Mouse (Mus musculus) right cerebral cortex, postnatal 10 days (tissue): ENCODE results near the gene Map3k5.

Source experiments
- DNase-seq, 2 experiments: peaks; one replicate each; pipeline ENCODE4 v3.0.0; 2021; ENCODE audit warnings: low spot score in 2 of 2

Gene Map3k5

DNA sequence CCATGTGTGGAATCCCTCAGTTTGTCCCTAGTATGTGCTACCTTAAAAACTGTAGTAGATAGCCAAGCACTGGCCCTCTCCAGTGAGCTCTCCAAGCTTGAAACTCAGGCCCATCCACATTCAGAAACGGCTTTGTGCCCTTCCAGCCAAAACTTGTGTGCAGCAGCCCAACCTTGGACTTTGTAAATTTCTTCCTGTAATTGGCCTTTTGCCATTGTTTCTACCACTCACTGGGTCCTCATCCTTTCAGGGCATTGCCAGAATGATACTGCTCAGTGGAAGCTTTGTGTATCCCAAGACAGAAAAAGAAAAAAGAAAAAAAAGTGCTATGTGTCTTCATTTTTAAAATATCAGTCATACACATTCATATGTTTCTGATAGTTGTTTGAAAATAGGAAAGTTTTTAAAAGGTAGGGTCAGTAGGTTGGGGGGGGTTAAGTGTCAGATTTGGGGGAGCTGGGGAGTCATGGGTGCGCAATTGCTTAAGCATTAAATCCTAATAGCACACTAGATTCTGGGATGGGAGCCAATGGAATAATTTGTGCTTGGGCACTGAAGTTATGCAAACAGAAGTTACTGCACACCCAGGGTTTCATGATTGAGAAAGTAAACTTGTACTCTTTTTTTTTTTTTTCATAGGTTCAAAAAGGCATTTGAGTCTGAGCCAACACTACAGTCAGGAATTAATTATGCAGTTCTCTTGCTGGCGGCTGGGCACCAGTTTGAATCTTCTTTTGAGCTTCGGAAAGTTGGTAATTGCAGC is 111.6 kb downstream of the Map3k5 start:
- no peak for DNase-seq

DNA sequence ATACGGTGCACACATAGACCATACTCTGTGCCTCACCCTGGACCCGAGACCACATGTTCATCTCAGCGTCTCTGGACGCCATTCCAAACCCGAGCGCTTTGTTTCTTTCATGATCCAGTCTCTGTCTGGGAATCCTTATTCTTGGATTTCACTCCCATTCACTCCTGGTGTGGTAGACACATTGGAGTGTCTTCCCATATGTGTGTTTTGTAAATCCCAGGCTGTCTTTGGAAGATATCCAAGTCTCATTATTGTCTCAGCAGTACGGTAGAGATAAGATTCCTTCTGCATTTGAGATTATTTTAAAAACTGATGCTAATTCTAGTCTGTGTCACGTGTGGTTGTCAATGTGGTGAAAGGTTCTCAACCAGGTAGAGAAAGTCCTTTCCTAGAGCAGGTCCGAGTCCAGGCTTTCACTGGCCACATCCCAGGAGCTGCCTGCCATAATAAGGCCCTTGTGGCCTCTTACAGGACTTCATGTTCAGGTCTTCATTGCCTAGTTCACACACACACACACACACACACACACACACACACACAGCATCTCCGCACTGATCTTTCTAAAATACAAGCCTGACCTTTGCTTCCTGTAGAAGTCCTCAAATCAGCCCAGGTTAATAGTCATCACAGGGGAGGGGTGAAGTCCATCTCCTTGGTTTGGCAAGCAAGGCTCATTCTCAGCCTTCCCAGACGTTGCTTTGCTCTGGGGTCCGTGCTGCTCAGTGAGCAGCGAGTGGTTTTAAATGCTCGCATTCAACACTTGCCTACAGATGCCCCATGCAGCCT is 122.8 kb downstream of the Map3k5 start:
- no peak for DNase-seq

DNA sequence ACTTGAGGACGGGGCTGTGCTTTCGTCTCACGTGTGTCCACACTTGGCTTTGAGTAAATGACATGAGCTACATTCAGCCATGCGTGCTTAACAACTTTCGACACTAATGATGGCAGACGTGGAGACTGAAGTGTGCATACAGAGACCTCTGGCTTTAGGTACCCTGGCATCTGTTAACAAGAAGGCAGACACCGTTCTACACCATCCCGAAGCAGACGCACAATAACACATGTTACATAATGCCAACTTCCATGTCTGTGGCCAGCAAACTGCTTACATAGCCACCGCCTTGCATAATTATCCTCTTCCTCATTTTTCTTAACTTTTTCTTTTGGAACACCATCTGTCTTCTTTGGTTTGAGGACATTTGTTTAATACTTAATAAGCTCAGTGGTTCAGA is 123.8 kb downstream of the Map3k5 start:
- no peak for DNase-seq

DNA sequence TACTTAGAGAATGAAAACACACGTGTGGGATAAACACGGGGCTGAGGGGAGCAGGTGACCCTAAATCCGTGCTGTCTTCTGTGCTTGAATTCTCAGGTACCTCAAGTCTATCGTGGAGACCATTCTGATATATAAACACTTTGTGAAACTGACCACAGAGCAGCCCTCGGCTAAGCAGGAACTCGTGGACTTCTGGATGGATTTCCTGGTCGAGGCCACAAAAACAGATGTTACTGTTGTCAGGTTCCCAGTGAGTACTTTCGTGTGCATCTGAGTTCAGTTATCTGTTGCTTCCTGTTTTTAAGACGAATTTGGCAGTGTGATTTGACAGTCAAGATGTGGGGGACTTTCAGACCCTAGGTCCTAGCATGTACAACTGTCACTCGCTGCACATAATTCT is 124.6 kb downstream of the Map3k5 start:
- DNase-seq: no peak

DNA sequence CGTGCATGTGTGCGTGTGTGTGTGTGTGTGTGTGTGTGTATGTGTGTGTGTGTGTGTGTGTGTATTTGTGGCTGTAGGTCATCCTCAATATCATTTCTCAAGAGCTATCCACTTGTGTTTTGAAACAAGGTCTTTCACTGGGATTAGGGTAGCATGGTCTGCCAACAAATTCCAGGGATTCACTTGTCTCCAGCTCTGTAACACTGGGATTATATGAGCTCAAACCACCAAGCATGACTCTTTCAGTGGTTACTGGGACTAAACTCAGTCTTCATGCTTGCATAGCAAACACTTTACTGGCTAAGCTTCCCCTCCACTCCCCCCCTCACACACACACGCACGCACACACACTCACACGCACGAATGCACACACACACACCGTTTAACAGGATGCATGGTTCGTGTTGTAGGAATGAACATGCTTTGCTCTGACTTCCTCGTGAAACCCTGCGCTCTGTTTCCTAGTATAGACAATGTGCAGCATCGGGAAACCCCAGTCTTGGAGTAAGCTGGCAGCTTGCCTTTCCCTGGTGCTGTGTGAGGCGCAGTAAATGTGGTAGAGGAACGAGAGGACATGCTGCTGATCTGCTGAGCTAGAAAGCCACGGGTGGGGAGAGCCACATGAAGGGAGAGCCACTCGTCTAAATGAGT is 126.2 kb downstream of the Map3k5 start:
- peak; percentile 78 to 79 for DNase-seq

DNA sequence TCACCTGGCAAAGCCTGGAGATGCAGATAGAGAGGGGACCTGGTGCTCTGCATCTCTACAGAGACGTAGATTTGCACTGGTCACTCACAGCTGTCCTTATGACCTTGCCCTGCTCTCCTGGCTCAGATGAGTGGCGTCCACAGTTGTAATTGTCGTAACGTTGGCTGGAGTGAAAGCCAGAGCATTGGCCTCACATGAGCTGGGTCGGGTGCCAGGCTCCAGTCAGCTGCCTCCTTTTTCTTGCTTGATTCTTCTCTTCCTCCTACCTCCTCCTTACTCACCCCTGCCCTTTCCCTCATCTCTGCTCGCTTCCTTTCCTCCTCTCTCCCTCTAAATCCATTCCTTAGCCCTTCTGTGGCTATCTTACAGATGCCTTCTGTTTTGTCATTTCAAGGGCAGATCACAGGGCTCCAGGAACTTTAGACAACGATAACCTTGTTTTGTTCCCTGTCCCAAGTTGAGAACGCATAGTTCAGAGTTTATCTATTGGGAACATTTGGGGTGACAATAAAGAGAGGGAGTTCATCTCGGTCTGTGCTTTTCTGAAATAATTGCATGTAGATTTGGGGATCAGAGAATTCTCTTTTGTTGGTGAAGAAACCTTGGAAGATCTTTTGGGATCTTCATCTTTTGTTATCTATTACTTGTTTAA is 130.4 kb downstream of the Map3k5 start:
- no peak for DNase-seq

DNA sequence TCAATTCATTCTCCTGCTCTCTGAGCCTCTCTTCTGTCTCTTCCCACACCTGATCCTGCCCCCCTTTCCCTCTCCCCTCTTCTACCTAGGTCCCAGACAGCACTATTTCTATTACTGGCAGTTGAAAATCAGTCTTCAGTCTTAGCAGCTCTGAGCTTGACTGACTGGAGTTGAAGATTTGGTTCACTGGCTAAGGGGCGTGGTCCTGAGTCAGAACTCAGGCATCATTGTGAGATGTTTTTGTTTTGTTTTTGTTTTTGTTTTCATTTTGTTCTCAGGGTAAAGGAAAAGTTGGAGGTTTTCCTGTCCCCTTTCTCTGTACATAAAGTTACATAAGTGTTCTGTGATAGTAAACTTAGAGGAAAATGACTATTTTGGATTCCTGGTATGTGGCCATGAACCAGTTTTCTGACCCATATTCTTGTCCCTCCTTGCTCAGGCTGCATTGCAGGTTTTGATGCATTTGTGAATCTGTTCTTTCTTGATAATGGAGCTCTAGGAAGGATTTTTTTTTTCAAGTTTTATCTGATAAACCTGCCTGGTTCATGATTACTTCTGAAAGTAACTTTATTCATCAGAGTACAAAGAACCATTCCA is 131.9 kb downstream of the Map3k5 start:
- DNase-seq: no peak

DNA sequence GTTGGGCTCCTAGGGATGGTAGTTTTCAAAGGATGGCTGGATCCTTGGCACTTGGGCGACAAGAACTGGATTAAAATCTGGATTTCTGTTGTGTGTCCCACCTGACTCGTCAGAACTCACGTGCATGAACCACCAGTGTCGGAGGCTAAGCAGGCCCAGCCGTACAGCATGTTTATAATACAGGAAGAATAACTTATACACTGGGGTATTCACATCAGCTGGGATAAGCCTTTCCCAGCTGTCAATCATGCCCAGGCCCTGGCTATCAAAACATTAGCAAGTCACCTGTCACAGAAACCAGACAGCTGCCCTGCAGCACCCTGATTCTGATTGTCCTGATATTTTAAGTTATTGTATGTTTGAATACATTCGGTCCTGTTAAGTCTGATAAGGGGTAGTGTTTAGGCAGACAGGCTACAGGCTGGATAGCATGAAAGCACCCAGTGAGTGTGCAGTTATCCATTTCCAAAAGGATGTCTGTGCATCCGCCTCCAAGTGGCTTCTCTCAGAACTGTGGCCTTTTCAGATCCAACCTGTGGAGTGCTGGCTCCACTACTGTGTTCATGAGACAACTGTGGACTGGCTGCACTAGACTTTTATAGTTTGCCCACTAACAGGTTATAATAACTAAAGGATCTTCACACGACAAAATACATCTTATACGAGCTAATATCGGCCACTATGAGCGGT is 135.6 kb downstream of the Map3k5 start:
- no peak for DNase-seq

DNA sequence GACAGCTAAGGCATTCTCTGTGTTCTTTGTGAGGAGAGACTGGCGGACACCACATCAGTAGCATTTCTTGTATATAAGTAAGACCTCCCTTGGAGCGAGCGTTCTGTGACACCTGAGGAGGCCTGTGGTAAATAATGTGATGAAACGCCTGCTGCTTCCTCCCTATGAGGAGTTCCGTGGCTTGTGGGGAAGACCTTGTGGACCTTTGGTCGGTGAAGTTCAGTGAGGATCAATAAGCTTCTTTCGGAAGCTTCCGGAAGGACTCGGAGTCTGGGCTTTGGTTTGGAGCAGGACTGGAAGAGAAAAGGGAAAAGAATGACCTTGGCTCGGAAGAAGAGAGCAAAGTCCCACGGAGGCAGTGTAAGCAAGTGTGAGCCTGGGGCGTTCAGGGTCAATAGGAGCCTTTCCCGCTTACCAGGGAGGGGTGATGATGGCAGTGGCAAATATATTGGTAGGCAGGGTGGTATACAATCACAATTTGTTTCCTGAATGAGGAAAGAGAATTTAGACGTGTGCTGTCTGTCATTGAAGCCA is 136.4 kb downstream of the Map3k5 start:
- DNase-seq: no peak

DNA sequence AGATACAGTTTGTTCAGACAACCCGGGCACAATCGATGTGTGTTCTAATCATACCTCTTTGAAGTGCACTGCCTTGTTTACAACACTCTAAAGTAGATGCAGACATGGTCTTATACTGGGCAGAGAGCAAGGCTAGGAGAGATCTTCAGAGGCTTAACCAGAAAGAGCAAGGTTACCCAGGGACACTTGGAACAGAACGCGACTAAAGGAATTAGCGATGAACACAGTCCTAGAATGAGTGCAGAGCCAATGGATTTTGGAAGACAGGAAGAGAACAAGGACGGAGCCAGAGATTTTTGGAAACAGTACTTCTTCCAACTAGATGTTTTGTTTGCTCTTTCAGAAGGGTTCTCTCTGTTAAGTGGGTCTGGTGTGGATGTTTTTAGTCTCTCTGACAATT is 137.4 kb downstream of the Map3k5 start:
- DNase-seq: peak in 1 of 2 experiments; percentile 50

DNA sequence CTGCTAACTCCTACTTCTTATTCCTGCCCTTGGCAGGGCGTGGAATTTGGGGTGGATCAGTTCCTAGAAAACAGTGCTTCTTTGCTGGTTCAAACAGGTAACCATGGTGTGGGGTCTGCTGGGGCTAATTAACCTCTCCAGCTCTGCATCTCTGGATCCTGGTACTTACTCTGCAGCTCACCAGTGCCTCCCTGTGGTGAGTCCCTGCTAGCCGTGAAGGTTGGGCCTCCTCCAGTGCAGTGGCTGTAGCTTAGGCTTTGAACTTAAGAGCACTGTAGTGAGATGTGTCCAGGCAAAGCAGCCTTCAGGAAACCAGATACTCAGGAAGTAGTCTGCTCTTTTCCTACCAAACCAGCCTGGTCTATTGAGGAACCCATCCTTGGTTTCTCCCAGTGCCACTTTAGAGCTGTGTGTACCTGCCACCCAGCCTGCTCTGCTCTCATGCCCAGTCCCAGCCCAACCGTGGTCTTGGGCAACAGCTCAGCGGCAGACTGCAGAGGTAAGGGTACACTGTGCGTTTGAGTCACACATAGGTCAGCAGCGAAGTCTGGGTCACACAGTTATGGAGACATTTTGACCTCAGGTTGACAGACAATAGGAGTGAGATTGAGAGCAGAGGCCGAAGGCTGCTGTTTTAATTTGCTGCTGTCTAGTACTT is 139.1 kb downstream of the Map3k5 start:
- DNase-seq: peak; percentile 75 to 82

DNA sequence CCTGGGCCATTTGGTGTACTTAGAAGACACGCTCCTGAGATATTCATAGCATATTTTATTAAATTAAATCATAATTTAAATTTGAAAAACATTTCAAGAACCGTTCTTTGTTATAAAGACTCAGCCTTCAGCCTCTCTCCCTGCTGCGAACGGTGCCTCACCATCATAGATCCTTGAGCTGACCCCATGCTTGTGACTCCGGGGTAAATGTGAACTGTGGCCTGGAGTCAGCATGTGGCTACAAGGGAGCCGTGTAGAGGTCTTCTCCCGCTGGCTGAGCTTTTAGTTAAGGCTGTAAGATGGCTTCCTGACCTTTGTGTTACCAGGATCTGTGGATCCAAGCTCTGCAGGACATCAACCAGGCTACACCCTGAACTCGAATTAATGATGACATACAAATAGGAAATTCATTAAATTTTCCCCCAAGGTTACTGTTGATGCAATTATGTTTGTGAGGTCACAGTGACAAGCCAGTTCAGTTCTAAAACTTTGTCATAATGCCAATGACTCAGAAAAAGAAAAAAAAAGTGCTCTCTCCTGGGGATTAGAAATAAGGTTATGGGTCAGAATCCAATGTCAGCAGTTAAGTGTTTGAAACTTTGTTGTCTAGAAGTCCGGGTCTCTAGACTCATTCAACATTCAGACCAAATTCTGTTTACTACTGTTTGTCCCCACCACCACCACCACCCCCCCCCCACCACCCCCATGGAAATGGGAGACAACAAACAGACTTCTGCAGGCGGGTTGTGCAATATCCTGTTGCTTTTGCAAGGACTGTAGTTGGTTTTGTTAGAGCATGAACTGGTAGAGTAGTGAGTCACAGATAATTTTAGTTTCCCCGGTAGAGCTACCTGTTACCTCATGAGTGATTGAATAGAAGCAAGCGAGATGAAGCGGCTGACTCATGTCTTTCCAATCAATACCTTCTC is 142.5 kb downstream of the Map3k5 start:
- DNase-seq: no peak

DNA sequence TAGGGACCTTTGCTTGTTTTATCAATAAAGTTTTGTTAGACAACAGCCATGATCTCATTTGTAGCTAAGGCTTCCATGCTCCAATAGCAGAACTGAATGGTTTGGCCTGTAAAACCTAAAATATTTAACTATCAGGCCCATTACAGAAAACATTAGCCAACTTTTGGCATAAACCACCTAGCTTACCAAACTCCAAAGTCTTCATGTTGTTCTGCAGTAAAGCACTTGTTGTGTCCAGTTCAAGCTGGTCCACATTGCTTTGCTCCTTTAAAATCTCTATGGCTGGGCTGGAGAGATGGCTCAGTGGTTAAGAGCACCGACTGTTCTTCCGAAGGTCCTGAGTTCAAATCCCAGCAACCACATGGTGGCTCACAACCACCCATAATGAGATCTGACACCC is 144.1 kb downstream of the Map3k5 start:
- DNase-seq: no peak

DNA sequence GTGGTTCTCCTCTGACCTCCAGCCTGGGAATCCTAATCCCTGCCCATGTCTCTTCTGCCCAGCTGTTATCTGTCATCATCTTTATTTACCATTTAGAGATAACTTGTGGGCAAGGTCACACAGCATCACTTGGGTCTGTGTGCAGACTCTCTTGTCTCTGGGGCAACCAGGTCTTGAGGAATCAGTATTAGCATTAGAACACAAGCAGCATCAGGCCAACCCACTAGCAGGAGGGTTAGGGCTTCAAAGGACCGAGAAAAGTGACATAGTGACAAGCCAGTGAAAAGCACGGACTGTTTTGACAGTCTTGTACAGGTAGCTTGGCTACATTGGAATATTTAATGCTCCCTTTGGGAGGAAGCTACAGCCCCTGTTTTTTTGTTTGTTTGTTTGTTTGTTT is 153.6 kb downstream of the Map3k5 start:
- no peak for DNase-seq

DNA sequence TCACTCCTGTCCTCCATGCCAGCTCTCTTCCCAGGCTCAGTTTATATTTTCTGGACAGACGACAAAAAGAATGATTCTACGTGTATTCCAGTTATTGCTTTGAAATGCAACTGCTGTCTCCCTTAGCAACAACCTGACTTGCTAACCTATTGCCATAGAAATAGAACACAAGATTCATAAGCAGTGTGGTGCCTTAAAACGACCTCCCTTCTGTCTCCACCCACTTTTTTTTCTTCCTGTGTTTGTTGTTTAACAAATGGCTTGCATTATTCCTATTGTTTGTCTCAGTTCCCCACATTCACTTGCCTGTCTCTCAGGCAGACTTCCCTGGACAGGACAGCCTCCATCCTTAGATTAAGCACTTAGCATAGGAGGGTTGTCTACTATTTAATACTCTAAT is 154.8 kb downstream of the Map3k5 start:
- no peak for DNase-seq

DNA sequence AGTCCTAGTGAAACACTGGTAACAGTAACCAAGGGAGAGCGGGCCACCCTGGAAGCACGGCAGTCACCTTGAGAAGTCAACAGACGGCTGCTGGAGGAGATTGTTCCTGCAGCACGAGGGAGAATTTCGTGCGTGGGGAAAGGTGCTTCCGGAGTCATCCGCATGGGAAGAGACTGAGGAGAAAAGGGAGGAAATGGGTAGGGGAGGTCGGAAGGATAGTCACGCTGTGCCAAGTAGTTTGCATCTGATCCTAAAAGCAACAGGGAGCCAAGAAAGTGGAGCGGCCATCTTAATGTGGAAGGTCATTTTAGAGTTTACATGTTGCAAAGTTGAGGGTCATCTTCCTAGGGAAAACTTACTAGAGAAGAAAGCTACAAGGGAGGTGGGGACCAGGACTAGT is 155.9 kb downstream of the Map3k5 start:
- no peak for DNase-seq

DNA sequence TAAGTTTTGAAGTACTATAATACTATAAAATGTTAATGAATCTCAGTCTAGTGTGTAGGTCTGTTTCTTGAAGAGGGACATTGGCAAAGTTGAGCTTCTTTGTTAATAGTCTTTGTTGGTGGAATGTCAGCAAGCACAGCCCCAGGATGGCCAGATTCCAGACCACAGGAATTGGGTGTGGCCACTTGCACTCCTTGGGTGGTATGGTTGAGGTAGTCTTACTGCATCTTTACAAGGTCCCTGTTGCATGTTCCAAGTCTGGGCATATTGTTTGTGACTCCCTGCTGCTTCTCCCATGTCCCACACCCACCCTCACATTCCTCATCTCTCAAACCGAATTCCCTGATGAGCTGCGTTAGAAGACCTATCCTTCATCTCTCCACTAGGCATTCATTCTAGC is 157.1 kb downstream of the Map3k5 start:
- no peak for DNase-seq

DNA sequence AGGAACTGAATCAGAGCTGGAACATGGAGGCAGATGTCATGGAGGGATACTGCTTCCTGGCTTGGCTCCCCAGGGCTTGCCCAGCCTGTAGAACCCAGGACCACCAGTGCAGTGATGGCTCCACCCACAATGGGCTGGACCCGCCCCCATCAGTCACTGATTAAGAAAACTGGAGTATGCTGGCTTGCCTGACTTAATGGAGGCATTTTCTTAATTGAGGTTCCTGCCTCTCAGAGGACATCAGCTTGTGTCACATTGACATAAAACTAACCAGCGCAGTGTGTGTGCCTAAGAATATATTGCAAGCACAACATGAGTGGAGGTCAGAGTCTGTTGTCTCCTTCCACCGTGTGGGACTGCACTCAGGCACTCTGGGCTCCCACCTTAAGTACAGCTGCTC is 158.1 kb downstream of the Map3k5 start:
- DNase-seq: no peak

DNA sequence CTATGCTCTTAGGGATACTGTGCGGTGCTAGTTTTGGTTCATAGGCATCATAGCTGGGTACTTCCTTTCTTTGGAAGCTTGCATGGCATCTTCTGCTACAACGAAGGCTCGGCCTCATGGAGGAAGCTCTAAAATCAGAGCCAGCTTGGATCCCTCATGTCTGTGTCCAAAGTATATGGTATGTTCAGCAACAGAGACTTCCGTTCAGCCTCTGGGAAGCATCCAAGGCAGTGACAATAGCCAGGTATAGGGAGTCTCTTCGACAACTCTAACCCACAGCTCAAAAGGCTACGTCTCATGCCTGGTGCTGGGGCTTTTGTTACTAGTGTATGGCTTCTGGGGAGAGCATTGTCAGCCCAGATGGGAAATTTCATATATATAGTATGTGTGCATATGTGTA is 167.2 kb downstream of the Map3k5 start:
- no peak for DNase-seq
